8 mouse cellular contexts compared by ENCODE assay signal in genomic region chr17:67861744-67862535, GRCm38 (mm10).
DNase-seq lines count a peak whose midpoint lies in the region; ATAC-seq and TF ChIP-seq lines count a peak whose summit lies in the region.

No protein-coding gene starts in this region.

- peak; percentile 99 for TF ChIP-seq CTCF in midbrain, postnatal 0 days (IDR thresholded peaks at IDR 0.05)

- H3K4me1 ChIP-seq in kidney, embryonic 15.5 days, result peaks cover 12% of the 10 kb centered on the region
- peaks cover 32% of the 10 kb centered on the region for H3K4me1 ChIP-seq in limb, embryonic 13.5 days
- no peaks in the 10 kb centered on the region for H3K4me1 ChIP-seq in midbrain, postnatal 0 days (ENCODE audit: insufficient read depth, low read length)

- DNase-seq in thymus, postnatal 0 days (ENCODE audit: low spot score), result peak; percentile 43
- DNase-seq in thymus, adult 18-20 months, result no peak
- DNase-seq in embryo, embryonic 10.5 days (ENCODE audit: low spot score), result peak; percentile 81
- peak; percentile 43 to 66 for DNase-seq in gastrocnemius, postnatal 4 days (ENCODE audit: low spot score in 2 of 2)
- peak; percentile 85 for DNase-seq in midbrain, postnatal 0 days (ENCODE audit: low spot score)
- DNase-seq in testis, postnatal 10 days (ENCODE audit: low spot score), result peak; percentile 81

- H3K4me2 ChIP-seq in kidney, embryonic 15.5 days, result no peak overlapping the region
- no peak overlapping the region for H3K4me2 ChIP-seq in limb, embryonic 13.5 days (replicated peaks)
- H3K4me2 ChIP-seq in midbrain, postnatal 0 days (ENCODE audit: low read depth, low read length, poor library complexity, severe bottlenecking), result no peak overlapping the region

- H3K9me3 ChIP-seq in kidney, embryonic 15.5 days (replicated peaks), result no peaks in the 10 kb centered on the region
- no peaks in the 10 kb centered on the region for H3K9me3 ChIP-seq in limb, embryonic 13.5 days
- no peaks in the 10 kb centered on the region for H3K9me3 ChIP-seq in midbrain, postnatal 0 days (ENCODE audit: low read length)

- H3K4me3 ChIP-seq in kidney, embryonic 15.5 days (replicated peaks), result no peak overlapping the region
- no peak overlapping the region for H3K4me3 ChIP-seq in limb, embryonic 13.5 days
- no peak overlapping the region for H3K4me3 ChIP-seq in midbrain, postnatal 0 days (ENCODE audit: low read depth, low read length)

- peak; percentile 62; the same call in 1 of the 2 replicates for ATAC-seq in kidney, embryonic 15.5 days (replicated peaks; ENCODE audit: low FRiP score)
- peak; percentile 22; the same call in 1 of the 2 replicates for ATAC-seq in limb, embryonic 13.5 days (ENCODE audit: low FRiP score, low read depth)
- ATAC-seq in midbrain, postnatal 0 days (ENCODE audit: low FRiP score), result peak; percentile 65

- peaks cover 57% of the 10 kb centered on the region for H3K36me3 ChIP-seq in kidney, embryonic 15.5 days
- peaks cover 64% of the 10 kb centered on the region for H3K36me3 ChIP-seq in limb, embryonic 13.5 days
- no peaks in the 10 kb centered on the region for H3K36me3 ChIP-seq in midbrain, postnatal 0 days (ENCODE audit: insufficient read depth, low read length)

- H3K27ac ChIP-seq in kidney, embryonic 15.5 days, result no peak overlapping the region
- H3K27ac ChIP-seq in limb, embryonic 13.5 days, result no peak overlapping the region
- no peak overlapping the region for H3K27ac ChIP-seq in midbrain, postnatal 0 days (ENCODE audit: low read depth, low read length)

- no peaks in the 10 kb centered on the region for H3K27me3 ChIP-seq in kidney, embryonic 15.5 days
- no peaks in the 10 kb centered on the region for H3K27me3 ChIP-seq in limb, embryonic 13.5 days
- no peaks in the 10 kb centered on the region for H3K27me3 ChIP-seq in midbrain, postnatal 0 days (ENCODE audit: insufficient read depth, low read length)

- WGBS in kidney, embryonic 15.5 days, result 77% methylated on average over 16 of the region's 16 CpGs
- WGBS in limb, embryonic 13.5 days, result 77% methylated on average over 16 of the region's 16 CpGs
- 78% methylated on average over 16 of the region's 16 CpGs for WGBS in midbrain, postnatal 0 days

- H3K9ac ChIP-seq in kidney, embryonic 15.5 days, result no peak overlapping the region
- H3K9ac ChIP-seq in limb, embryonic 13.5 days, result no peak overlapping the region
- no peak overlapping the region for H3K9ac ChIP-seq in midbrain, postnatal 0 days (replicated peaks; ENCODE audit: low read length, poor library complexity, severe bottlenecking)

Comparison
In these comparisons a context has a peak if more than half of its experiments do, and no peak if none do; other contexts are left out.
1. DNase-seq: peak in thymus, postnatal 0 days (single experiment), embryo, embryonic 10.5 days (single experiment), gastrocnemius, postnatal 4 days (2 of 2), midbrain, postnatal 0 days (single experiment) and testis, postnatal 10 days (single experiment); none in thymus, adult 18-20 months (0 of 2).
2. Peak in every context shown above with its lines, with median percentiles within 50 percentile points of each other: ATAC-seq.